Mouse (Mus musculus) embryonic facial prominence, embryonic 15.5 days (tissue): Measurements from ENCODE around the gene Mbnl1. TPM values are rescaled to one million over a fixed set of nuclear protein-coding genes. Genes with fewer than 3 reads are reported as not detected.
"Not testable (repeated sequence)": the region's sequence is repeated elsewhere in the genome, so short reads cannot be mapped to it uniquely, and the experiment has no call there.

Source experiments
- ATAC-seq: fragments of 200-750 bp; cut with Nextera tagmentation; 2 replicates; pipeline ENCODE4 v1.8.0; 2017; ENCODE audit warnings: low read depth, moderate TSS enrichment; ENCODE audit not compliant: insufficient number of reproducible peaks, low FRiP score, low TSS enrichment
- H3K27ac ChIP-seq: fragments of 300-500 bp; sonication (generic); replicated peaks from 2 replicates; pipeline ENCODE4 v1.5.1; 2015; ENCODE audit warnings: mild to moderate bottlenecking, inconsistent platforms
- H3K27me3 ChIP-seq: fragments of 300-500 bp; sonication (generic); 2 replicates; pipeline ENCODE4 v1.6.1; 2015; ENCODE audit warnings: inconsistent platforms
- H3K36me3 ChIP-seq: fragments of 300-500 bp; sonication (generic); 2 replicates; pipeline ENCODE4 v1.6.1; 2015; ENCODE audit warnings: mild to moderate bottlenecking, inconsistent platforms
- H3K4me1 ChIP-seq: fragments of 300-500 bp; sonication (generic); 2 replicates; pipeline ENCODE4 v1.6.1; 2015; ENCODE audit warnings: inconsistent platforms
- H3K4me2 ChIP-seq: fragments of 300-500 bp; sonication (generic); replicated peaks from 2 replicates; pipeline ENCODE4 v1.6.1; 2015; ENCODE audit warnings: mild to moderate bottlenecking, inconsistent platforms
- H3K4me3 ChIP-seq: fragments of 300-500 bp; sonication (generic); replicated peaks from 2 replicates; pipeline ENCODE4 v1.5.1; 2015; ENCODE audit warnings: mild to moderate bottlenecking, inconsistent platforms
- H3K9ac ChIP-seq: fragments of 300-500 bp; sonication (generic); 2 replicates; pipeline ENCODE4 v1.6.1; 2015; ENCODE audit warnings: inconsistent platforms
- H3K9me3 ChIP-seq: fragments of 300-500 bp; sonication (generic); replicated peaks from 2 replicates; pipeline ENCODE4 v1.6.1; 2016; ENCODE audit warnings: inconsistent platforms
- WGBS: fragments of 180-500 bp; shearing (Covaris S2); methylation state at CpG from one replicate; pipeline ENCODE4 v1.1.7; 2015; 5-methylcytosine and 5-hydroxymethylcytosine counted together
- polyA plus RNA-seq: library from polyadenylated mRNA; unstranded; fragments of >200 nt; fragmentation: Nextera tagmentation; extraction: Ambion mirVana; gene quantifications from 2 replicates; pipeline ENCODE4 v1.2.1, GENCODE M21; 2015

The Mbnl1 gene
- polyA plus RNA-seq: 97.0 and 103 TPM in 2 replicates

DNA sequence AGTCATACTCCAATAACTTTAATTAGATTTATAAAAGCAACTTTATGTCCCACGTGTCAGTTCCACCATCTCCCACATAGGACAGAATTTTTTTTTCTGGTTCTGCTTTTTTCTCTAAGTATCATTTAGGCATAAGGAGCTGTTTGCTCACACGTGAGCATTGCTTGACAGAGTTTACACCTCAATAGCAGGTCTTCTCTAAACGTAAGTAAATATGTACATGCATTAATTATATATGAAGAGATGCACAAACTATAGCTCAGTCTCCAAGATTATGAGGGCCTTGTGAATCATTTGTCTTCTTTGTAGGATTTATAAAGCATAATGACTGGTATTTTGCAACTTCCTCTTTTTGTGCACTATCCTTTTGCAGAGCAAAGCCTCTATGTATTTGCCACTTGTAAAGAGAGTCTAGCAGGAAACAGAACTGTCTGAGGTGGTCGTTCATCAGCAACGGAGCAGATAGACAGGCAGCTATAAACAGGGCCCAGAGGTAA, at the start of gene Mbnl1:
Gene Mbnl1 (plus strand): TSS at position 150 of the 497 bp plus-strand sequence.
- WGBS: 72% methylated on average over 5 of the region's 5 CpGs
- H3K4me3 ChIP-seq: no peak within 1 kb of the TSS
- ATAC-seq: no peak
- no peak within 1 kb of the TSS for H3K4me2 ChIP-seq
- no peak within 1 kb of the TSS for H3K9ac ChIP-seq
- H3K27ac ChIP-seq: no peak within 1 kb of the TSS
- H3K4me1 ChIP-seq: no peaks in the 10 kb centered on the region
- H3K36me3 ChIP-seq: no peaks in the 10 kb centered on the region
- H3K9me3 ChIP-seq: no peaks in the 10 kb centered on the region
- no peaks in the 10 kb centered on the region for H3K27me3 ChIP-seq

DNA sequence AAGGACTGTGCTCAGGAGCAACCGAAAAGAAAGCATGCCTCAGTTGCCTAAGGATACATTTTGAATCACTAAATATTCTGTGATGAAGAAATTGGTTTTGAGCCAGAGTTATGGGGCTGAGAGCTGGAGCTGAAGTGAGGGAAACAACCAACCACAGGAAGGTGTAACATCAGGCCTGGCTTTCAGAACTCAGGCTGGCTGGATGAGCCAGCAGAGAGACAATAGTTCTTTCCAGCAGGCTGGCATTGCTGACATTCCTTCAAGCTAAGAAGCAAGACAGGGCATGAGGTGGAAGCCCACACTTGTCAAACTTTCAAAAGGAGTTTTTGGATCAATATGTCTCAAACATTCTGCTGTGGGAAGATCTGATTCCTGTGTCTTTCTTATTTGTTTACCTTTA, 48.5 kb upstream of the Mbnl1 start:
- H3K9me3 ChIP-seq: no peaks in the 10 kb centered on the region
- no peaks in the 10 kb centered on the region for H3K27me3 ChIP-seq
- no peak for ATAC-seq
- H3K4me1 ChIP-seq: no peaks in the 10 kb centered on the region
- H3K4me2 ChIP-seq: no peak overlapping the region
- WGBS: 60% methylated on average over 1 of the region's 1 CpGs
- no peaks in the 10 kb centered on the region for H3K36me3 ChIP-seq
- no peak overlapping the region for H3K9ac ChIP-seq
- no peak overlapping the region for H3K27ac ChIP-seq
- H3K4me3 ChIP-seq: no peak overlapping the region

DNA sequence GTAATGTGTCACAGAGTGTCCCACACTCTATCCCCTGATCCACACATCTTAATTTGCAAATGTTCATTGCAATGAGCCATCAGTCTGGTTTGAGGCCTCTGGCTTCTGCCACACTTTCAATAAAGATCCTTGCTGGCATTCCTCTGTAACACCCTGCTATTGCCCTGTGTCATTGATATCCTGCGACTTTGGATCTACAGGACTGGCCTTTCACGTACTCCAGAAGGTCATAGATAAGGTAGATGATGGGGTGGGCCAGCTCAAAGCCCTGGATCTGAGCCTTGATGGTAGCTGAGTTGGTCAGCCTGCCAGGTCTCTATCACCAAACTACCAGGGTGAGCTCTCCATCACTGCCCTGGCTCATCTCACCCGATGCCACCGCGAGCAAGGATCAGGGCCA, 43.6 kb upstream of the Mbnl1 start:
- no peaks in the 10 kb centered on the region for H3K27me3 ChIP-seq
- no peak overlapping the region for H3K9ac ChIP-seq
- ATAC-seq: no peak
- H3K36me3 ChIP-seq: no peaks in the 10 kb centered on the region
- H3K4me2 ChIP-seq: no peak overlapping the region
- H3K27ac ChIP-seq: no peak overlapping the region
- no peaks in the 10 kb centered on the region for H3K4me1 ChIP-seq
- no peak overlapping the region for H3K4me3 ChIP-seq
- 96% methylated on average over 5 of the region's 5 CpGs for WGBS
- no peaks in the 10 kb centered on the region for H3K9me3 ChIP-seq

DNA sequence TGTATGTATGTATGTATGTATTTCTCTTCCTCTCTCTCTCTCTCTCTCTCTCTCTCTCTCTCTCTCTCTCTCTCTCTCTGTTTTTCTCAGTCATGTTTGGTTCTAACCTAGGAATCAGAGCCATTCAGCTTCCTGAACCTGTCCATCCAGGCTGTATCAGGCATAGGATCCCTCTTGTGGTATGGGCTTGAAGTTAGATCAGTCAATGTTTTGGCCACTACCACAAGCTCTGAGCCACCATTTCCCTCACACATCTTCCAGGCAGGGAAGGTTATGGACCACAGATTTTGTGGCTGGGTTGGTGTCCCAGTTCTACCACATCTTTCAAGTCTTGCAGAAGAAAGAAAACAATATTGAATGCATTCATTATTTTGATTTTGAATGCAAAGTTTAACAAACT, 35.4 kb upstream of the Mbnl1 start:
- Histone ChIP-seq H3K9me3 (no peaks in the 10 kb centered on the region), H3K4me2 (no peak overlapping the region), H3K27ac (no peak overlapping the region), H3K4me3 (no peak overlapping the region), H3K4me1 (no peaks in the 10 kb centered on the region), H3K27me3 (no peaks in the 10 kb centered on the region), H3K9ac (no peak overlapping the region), H3K36me3 (no peaks in the 10 kb centered on the region)
- ATAC-seq: no peak

DNA sequence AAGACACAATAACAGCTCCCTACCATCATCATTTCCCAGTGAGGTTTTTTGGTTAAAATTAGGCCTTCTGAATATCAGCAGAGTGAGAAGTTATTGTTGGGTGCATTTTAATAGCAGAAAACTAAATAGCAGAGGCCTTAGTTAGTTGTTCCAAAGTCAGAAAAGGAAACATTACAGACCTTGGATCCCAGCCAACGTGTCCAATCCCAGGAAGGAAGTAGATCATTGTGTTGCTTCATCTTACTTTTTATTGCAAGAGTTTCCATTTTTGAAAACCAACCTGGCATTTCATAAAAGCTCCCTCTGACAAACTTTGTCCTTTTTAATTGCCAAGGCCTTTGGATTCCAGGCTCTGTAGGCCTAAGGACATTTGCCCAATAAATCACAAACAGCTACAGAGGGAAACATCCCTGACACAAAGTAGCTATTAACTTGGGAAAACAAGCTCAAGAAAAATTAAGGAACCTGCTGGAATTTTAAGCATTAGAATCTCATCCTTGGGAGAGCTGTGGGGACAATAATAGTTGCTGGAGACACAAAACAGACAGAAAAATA, 34.9 kb upstream of the Mbnl1 start:
- H3K27ac ChIP-seq: no peak overlapping the region
- WGBS: 60% methylated on average over 1 of the region's 1 CpGs
- H3K4me1 ChIP-seq: no peaks in the 10 kb centered on the region
- H3K4me3 ChIP-seq: no peak overlapping the region
- no peak for ATAC-seq
- no peaks in the 10 kb centered on the region for H3K9me3 ChIP-seq
- H3K4me2 ChIP-seq: no peak overlapping the region
- H3K9ac ChIP-seq: no peak overlapping the region
- no peaks in the 10 kb centered on the region for H3K36me3 ChIP-seq
- no peaks in the 10 kb centered on the region for H3K27me3 ChIP-seq

DNA sequence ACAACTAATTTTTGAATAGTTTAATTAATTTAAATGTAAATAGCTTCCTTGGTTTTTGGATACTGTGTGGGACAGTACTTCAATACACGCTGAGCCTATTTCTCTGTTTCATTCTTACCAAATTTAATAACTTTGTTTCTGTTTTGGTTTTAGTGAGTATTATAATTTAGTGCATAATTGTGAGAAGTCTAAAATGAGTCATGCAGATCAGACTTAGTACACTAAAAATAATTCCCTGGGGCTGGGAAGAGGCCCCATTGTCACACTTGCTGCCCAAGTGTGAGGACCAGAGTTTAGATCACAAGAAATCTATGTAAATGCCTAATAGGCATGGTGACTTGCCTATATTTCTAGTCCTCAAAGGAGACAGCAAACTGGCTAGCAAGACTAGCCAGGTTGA, 33.9 kb upstream of the Mbnl1 start:
- WGBS: 86% methylated on average over 1 of the region's 1 CpGs
- ATAC-seq: no peak
- Histone ChIP-seq H3K36me3 (no peaks in the 10 kb centered on the region), H3K4me3 (no peak overlapping the region), H3K27me3 (no peaks in the 10 kb centered on the region), H3K9ac (no peak overlapping the region), H3K27ac (no peak overlapping the region), H3K4me2 (no peak overlapping the region), H3K4me1 (no peaks in the 10 kb centered on the region), H3K9me3 (no peaks in the 10 kb centered on the region)

DNA sequence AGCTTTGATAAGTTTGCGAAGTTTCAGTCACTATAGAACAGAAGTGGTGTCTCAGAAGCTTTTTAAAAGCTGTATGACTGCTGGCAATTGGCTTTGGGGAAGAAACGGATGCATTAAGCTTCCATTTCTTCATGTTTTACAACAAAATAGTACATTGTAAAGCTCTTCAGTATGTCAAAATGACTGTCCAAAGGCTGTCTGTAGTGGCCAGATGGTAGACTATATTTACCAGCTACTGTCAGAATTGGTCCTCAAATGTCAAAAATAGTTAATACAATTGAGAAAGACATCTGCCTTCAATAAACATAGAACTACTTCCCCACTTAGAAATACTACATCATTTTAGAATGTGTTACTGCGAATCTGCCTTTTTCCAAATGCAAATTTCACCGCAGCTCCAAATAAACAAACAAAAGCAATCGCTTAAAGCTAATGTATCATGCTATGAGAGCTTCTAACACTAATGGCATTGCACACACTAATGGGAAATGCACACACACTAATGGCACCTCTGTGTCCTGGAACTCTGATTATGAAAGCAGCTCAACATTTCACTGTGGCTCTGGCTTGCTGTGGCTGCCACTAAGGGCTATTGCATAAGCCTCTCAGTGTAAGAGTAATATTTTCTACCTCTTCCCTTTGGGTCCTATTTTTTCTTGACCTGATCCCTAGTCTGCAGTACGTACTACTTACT, 10.7 kb upstream of the Mbnl1 start:
- ATAC-seq: no peak
- H3K4me2 ChIP-seq: no peak overlapping the region
- WGBS: 74% methylated on average over 6 of the region's 6 CpGs
- no peak overlapping the region for H3K27ac ChIP-seq
- H3K36me3 ChIP-seq: no peaks in the 10 kb centered on the region
- no peaks in the 10 kb centered on the region for H3K9me3 ChIP-seq
- no peaks in the 10 kb centered on the region for H3K27me3 ChIP-seq
- H3K9ac ChIP-seq: no peak overlapping the region
- H3K4me3 ChIP-seq: no peak overlapping the region
- no peaks in the 10 kb centered on the region for H3K4me1 ChIP-seq

DNA sequence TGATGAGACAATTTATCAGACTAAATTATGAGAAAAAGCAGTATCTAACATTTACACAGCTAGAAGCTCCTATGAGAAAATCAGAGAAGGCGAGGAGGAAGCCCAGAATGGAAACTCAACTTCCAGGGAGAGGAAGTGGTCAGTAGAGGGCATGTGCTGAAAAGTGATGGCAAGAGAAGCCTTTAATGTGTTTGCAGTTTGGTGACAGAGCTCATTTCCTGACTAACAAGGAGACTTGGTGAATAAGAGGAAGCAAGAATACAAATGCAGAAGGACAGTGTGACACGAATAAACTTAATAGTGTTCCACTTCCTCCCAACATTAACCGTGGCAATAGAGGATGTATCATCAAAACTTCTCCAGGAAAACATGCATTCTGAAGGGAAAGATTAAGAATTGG, 4.0 kb upstream of the Mbnl1 start:
- H3K36me3 ChIP-seq, H3K27me3 ChIP-seq, H3K27ac ChIP-seq, H3K4me2 ChIP-seq, H3K4me1 ChIP-seq, ATAC-seq, H3K9me3 ChIP-seq, H3K4me3 ChIP-seq, H3K9ac ChIP-seq: not testable (repeated sequence)
- WGBS: 86% methylated on average over 2 of the region's 3 CpGs

DNA sequence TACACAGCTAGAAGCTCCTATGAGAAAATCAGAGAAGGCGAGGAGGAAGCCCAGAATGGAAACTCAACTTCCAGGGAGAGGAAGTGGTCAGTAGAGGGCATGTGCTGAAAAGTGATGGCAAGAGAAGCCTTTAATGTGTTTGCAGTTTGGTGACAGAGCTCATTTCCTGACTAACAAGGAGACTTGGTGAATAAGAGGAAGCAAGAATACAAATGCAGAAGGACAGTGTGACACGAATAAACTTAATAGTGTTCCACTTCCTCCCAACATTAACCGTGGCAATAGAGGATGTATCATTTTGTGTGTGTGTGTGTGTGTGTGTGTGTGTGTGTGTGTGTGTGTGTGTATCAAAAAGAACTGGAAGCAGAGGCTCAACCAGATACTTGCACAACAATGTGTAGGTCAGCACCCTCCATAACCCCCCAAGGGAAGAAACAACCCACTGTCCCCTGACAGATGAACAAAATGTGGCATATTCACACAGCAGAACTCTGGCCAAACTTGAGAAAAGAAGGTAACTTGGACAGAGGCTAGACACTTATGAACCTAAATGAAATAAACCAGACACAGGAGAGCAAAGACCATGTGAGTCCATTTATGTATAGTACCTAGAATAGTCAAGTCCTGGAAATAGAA, 3.3 kb upstream of the Mbnl1 start:
- not testable (repeated sequence) for ATAC-seq, H3K9ac ChIP-seq, H3K9me3 ChIP-seq, H3K4me2 ChIP-seq, H3K4me3 ChIP-seq, H3K4me1 ChIP-seq, H3K36me3 ChIP-seq, H3K27me3 ChIP-seq, H3K27ac ChIP-seq
- WGBS: 66% methylated on average over 2 of the region's 3 CpGs

DNA sequence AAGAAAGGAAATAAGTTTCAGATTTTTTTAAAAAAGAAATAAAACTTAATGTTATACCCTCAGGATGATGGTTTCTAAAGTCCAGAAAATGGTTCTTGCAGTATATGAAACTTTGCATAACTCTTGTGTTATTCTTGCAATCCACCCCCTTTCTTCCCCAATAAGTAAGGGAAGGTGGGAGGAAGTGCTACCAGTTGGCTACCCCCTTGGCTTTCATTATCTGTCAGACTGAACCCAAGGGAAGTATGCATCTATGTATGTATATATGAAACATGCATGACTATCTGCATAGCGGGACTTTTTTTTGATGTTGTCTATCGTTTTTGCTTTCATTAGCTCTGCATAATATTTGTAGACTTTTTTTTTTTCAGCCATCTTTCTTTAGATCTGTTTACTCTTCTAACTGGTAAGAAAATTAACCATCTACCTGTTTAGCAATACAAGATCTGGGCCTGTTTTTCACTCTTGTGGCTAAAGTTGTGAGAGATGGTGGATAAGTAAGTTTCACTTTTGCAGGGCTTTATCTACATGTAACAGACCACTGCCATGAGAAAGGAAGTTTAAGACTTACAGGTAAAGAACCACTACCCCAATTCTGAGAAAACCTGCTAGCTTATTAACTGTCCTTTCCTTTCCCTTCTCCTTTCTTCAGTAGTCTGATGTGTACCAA, 484 bp upstream of the Mbnl1 start:
- Histone ChIP-seq H3K36me3 (no peaks in the 10 kb centered on the region), H3K4me3 (no peak overlapping the region), H3K4me2 (no peak overlapping the region), H3K9me3 (no peaks in the 10 kb centered on the region), H3K9ac (no peak overlapping the region), H3K27ac (no peak overlapping the region), H3K27me3 (no peaks in the 10 kb centered on the region), H3K4me1 (no peaks in the 10 kb centered on the region)
- 90% methylated on average over 2 of the region's 2 CpGs for WGBS
- ATAC-seq: no peak

DNA sequence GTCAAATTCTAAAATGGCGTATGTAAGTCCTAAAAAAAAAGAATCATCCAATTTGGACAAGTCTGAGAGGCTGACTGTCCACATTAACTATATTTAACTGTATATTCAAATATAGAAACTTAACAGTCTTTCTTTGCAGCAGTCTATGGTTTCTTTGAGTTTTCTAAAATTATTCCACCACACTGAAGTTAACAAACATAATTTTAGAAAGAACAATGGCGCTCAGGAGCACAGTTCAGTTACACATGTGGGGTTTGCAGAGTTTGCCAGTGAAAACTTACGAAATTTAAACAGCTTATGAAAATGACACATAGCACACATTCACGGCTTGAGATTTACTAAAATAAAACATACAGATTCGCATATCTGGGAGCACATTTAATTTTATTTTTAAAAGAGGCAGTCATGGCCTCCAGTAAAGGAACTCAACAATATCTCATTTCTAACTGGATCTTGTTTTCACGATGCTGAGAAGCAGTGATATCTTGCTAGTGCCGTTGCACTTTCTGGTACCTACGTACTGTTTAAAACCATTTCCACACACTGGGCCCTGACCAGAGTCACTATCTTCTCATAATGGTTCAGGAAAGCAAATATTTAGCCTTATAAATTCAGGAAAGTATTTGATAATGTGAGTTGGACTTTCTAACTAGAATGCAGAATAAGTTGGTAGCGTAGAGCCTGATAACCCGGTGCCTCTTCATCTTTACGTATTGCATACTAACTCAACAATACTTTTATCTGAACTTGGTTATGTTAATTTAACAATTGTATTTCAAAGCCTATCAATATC, 1.4 kb downstream of the Mbnl1 start:
- Histone ChIP-seq H3K27me3 (no peaks in the 10 kb centered on the region), H3K27ac (no peak overlapping the region), H3K4me2 (no peak overlapping the region), H3K9ac (no peak overlapping the region), H3K9me3 (no peaks in the 10 kb centered on the region), H3K36me3 (no peaks in the 10 kb centered on the region), H3K4me3 (no peak overlapping the region), H3K4me1 (no peaks in the 10 kb centered on the region)
- 83% methylated on average over 11 of the region's 11 CpGs for WGBS
- no peak for ATAC-seq
